Mouse (Mus musculus): Measurements from ENCODE around the gene Apoc3. TPM values are rescaled to one million over a fixed set of nuclear protein-coding genes. Genes with fewer than 3 reads are reported as not detected.

The Apoc3 gene
- polyA plus RNA-seq, 1 experiment: 4,906 TPM

DNA sequence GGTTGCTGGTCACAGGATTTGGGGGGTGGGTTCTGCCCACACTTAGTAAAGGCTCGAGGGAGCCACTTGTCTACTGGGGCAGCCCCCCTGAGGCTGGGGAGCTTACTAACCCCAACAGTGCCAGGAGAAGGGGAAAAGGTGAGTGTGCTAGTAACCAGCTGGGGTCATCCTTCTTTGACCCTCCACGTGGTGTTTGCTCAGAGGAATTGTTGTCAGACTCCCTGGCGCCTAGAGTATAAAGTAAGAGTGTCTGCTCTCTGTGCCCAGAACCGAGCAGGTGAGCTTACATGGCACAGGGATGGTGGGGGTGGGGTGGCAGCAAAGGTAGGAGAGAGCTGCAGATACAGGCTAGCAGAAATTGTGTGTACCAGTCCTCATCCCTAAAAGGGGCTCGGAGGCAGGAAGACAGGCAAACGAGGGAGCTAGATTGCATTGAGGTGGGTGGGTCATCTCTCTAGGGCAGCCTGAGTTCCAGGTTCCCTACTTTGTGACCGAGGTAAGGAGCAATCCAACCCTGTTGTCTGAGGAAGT is 33.0 kb upstream of the Apoc3 start, which contains the start of gene Apoa5:
Apoa5 (plus strand) TSS at position 291 of the 531 bp plus-strand sequence.
- no peaks in the 10 kb centered on the region for H3K27me3 ChIP-seq (ENCODE audit: control insufficient read depth, insufficient read depth, low read length)
- H3K4me3 ChIP-seq (ENCODE audit: low read depth, low read length): no peak within 1 kb of the TSS
- H3K27ac ChIP-seq (ENCODE audit: insufficient read depth, low read depth, low read length): no peak within 1 kb of the TSS
- H3K4me1 ChIP-seq (ENCODE audit: control insufficient read depth, insufficient read depth, insufficient read length, low read length): peaks cover 6% of the 10 kb centered on the region
- TF ChIP-seq POLR2A (IDR thresholded peaks at IDR 0.05; ENCODE audit: low read depth, low read length) (no peak), CTCF (IDR thresholded peaks at IDR 0.05; ENCODE audit: extremely low read depth, insufficient read length, insufficient replicate concordance, low read depth, low read length) (no peak)
- H3K36me3 ChIP-seq (ENCODE audit: control insufficient read depth, insufficient read depth, low read length): no peaks in the 10 kb centered on the region
- 25% methylated on average over 7 of the region's 7 CpGs for WGBS

DNA sequence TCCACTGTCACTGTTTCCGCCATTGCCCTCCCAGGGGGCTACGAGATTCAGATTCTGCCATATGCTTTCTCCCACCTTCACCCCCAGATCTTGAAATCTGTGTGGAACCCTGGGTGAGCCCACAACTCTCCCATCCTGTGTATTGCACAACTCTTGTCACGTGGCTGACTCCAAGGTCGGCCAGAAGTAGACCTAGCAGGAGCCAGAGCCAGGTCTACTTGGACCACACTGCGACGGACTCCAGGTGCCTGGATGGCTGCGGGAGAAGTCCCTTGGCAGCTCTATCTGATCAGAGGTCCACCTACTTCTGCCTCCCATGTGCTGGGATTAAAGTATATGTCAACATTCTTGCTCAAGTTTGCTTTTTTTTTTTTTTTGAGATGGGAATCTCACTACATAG is 25.7 kb upstream of the Apoc3 start:
- no peaks in the 10 kb centered on the region for H3K27me3 ChIP-seq (ENCODE audit: control insufficient read depth, insufficient read depth, low read length)
- TF ChIP-seq POLR2A (IDR thresholded peaks at IDR 0.05; ENCODE audit: low read depth, low read length) (no peak), CTCF (IDR thresholded peaks at IDR 0.05; ENCODE audit: extremely low read depth, insufficient read length, insufficient replicate concordance, low read depth, low read length) (no peak)
- no peaks in the 10 kb centered on the region for H3K36me3 ChIP-seq (ENCODE audit: control insufficient read depth, insufficient read depth, low read length)
- H3K27ac ChIP-seq (ENCODE audit: insufficient read depth, low read depth, low read length): no peak overlapping the region
- WGBS: 73% methylated on average over 7 of the region's 7 CpGs
- peaks cover 2% of the 10 kb centered on the region for H3K4me1 ChIP-seq (ENCODE audit: control insufficient read depth, insufficient read depth, insufficient read length, low read length)
- H3K4me3 ChIP-seq (ENCODE audit: low read depth, low read length): no peak overlapping the region

DNA sequence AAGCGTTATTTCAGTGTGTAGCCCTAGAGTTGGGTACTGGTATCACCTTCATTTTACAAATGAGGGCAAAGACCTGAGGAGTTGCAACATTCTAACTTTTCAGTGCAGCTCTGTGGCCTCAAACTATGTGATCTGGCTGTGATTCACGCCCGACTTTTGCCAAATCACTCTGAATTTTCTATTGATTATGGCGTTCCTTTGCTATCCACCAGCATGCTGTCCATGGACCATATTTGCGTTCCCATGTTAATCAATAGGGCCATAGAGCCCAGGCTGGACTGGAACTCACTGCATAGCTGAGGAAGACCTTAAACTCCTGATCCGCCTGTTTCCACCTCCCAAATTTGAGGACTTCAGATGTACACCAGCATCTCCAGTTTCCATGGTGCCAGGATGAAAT is 23.7 kb upstream of the Apoc3 start:
- Histone ChIP-seq H3K36me3 (ENCODE audit: control insufficient read depth, insufficient read depth, low read length) (no peaks in the 10 kb centered on the region), H3K4me1 (ENCODE audit: control insufficient read depth, insufficient read depth, insufficient read length, low read length) (no peaks in the 10 kb centered on the region), H3K27ac (ENCODE audit: insufficient read depth, low read depth, low read length) (no peak overlapping the region), H3K27me3 (ENCODE audit: control insufficient read depth, insufficient read depth, low read length) (no peaks in the 10 kb centered on the region), H3K4me3 (ENCODE audit: low read depth, low read length) (no peak overlapping the region)
- TF ChIP-seq CTCF (IDR thresholded peaks at IDR 0.05; ENCODE audit: extremely low read depth, insufficient read length, insufficient replicate concordance, low read depth, low read length) (no peak), POLR2A (IDR thresholded peaks at IDR 0.05; ENCODE audit: low read depth, low read length) (no peak)
- WGBS: 86% methylated on average over 6 of the region's 6 CpGs

DNA sequence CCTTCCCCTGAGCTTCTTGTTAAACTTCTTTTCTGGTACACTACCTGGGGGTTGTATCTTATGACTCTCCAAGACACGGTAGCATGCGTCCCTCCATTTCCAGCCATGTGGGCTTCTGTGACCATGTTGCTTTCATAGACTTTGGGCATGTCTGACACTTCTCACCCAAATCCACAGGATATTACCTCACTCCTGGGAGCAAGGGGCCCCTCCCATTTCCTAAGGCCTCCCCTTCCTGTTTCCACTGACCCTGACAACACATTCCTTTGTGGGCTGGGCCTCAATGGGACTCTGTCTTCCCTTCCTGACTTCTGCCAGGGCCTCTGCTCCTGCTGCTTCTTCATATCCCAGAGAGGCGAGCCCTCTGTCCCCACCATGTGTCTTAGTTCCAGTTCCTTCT is 22.1 kb upstream of the Apoc3 start:
- no peaks in the 10 kb centered on the region for H3K27me3 ChIP-seq (ENCODE audit: control insufficient read depth, insufficient read depth, low read length)
- H3K36me3 ChIP-seq (ENCODE audit: control insufficient read depth, insufficient read depth, low read length): no peaks in the 10 kb centered on the region
- TF ChIP-seq POLR2A (IDR thresholded peaks at IDR 0.05; ENCODE audit: low read depth, low read length) (no peak), CTCF (IDR thresholded peaks at IDR 0.05; ENCODE audit: extremely low read depth, insufficient read length, insufficient replicate concordance, low read depth, low read length) (no peak)
- no peak overlapping the region for H3K27ac ChIP-seq (ENCODE audit: insufficient read depth, low read depth, low read length)
- 90% methylated on average over 3 of the region's 3 CpGs for WGBS
- no peak overlapping the region for H3K4me3 ChIP-seq (ENCODE audit: low read depth, low read length)
- no peaks in the 10 kb centered on the region for H3K4me1 ChIP-seq (ENCODE audit: control insufficient read depth, insufficient read depth, insufficient read length, low read length)

DNA sequence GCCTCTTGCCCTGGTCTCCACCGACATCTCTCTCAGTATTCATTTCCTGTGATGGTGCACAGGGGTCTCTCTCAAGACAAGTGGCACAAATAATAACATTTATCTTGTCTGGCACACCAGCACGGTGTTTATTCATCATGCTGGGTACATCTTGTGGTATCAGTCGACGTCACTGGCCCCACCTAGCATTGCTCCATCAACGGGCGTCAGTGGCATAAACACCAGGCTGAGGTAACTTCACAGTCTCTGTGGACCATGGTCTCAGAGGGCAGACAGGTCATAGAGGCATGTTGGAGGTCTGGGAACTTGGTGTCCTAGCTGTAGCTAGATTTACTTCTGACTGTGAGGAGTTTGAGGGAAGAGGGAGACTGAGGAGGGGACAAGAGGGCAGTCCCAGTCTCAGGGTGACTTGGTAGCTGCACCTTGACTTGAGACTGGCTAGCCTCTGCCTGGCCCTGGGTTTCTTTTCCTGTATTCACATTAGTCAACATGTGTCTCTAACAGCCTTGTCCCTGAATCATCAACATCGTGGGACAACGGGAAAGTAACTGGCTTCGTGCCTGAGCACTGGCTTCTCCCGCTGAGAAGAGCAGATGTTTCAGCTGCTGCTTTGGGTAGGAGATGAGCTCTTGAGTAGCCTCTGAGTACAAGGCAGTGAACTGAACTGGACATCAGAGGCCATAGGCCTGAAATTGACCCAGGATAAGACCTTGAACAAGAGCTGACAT is 21.4 kb upstream of the Apoc3 start:
- no peaks in the 10 kb centered on the region for H3K27me3 ChIP-seq (ENCODE audit: control insufficient read depth, insufficient read depth, low read length)
- TF ChIP-seq CTCF (IDR thresholded peaks at IDR 0.05; ENCODE audit: extremely low read depth, insufficient read length, insufficient replicate concordance, low read depth, low read length) (no peak), POLR2A (IDR thresholded peaks at IDR 0.05; ENCODE audit: low read depth, low read length) (no peak)
- H3K27ac ChIP-seq (ENCODE audit: insufficient read depth, low read depth, low read length): no peak overlapping the region
- no peaks in the 10 kb centered on the region for H3K36me3 ChIP-seq (ENCODE audit: control insufficient read depth, insufficient read depth, low read length)
- H3K4me3 ChIP-seq (ENCODE audit: low read depth, low read length): no peak overlapping the region
- WGBS: 64% methylated on average over 10 of the region's 10 CpGs
- no peaks in the 10 kb centered on the region for H3K4me1 ChIP-seq (ENCODE audit: control insufficient read depth, insufficient read depth, insufficient read length, low read length)

DNA sequence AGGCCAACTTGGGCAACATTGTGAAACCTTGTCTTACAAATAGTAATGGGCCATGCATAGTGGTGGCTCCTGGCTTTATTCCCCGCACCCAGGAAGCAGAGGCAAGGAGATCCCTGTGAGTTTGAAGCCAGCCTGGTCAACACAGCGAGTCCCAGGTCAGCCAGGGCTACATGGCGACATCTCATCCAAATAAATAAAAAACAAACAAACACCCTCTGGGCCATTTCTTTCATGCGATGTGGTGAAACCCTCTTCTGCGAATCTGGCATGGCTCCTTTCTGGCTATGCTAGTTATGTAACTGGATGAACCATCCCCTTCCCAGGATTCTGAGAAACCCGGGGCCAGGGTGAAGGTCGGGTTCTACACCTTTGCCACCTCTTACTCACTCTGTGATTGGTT is 20.7 kb upstream of the Apoc3 start:
- Histone ChIP-seq H3K4me1 (ENCODE audit: control insufficient read depth, insufficient read depth, insufficient read length, low read length) (no peaks in the 10 kb centered on the region), H3K36me3 (ENCODE audit: control insufficient read depth, insufficient read depth, low read length) (no peaks in the 10 kb centered on the region), H3K27ac (ENCODE audit: insufficient read depth, low read depth, low read length) (no peak overlapping the region), H3K27me3 (ENCODE audit: control insufficient read depth, insufficient read depth, low read length) (no peaks in the 10 kb centered on the region), H3K4me3 (ENCODE audit: low read depth, low read length) (no peak overlapping the region)
- 79% methylated on average over 7 of the region's 7 CpGs for WGBS
- no peak for TF ChIP-seq CTCF (IDR thresholded peaks at IDR 0.05; ENCODE audit: extremely low read depth, insufficient read length, insufficient replicate concordance, low read depth, low read length)
- TF ChIP-seq POLR2A (IDR thresholded peaks at IDR 0.05; ENCODE audit: low read depth, low read length): no peak

DNA sequence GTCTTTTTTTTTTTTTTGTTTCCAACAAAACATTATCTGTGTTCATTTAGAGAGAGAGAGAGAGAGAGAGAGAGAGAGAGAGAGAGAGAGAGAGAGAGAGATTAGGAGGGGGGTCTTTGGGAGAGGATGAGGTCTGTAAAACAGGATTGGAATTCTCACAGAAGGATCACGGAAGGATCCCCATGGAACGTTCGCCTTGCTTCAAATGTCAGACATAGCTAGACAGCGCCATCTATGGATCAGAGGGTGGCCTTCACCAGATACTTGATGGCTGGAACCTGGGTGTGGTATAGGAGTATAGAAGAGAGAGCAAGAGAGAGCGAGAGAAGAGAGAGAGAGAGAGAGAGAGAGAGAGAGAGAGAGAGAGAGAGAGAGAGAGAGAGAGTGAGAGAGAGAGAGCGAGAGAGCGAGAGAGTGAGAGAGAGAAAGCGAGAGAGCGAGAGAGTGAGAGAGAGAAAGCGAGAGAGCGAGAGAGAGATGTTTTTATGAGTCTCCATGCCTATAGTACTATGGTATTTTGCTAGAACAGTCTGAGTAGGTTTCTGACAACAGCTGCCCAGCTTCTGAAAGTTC is 11.4 kb upstream of the Apoc3 start:
- H3K4me3 ChIP-seq (ENCODE audit: low read depth, low read length): no peak overlapping the region
- no peak overlapping the region for H3K27ac ChIP-seq (ENCODE audit: insufficient read depth, low read depth, low read length)
- 24% methylated on average over 11 of the region's 11 CpGs for WGBS
- peaks cover 10% of the 10 kb centered on the region; the same call in 1 of the 2 replicates for H3K4me1 ChIP-seq (ENCODE audit: control insufficient read depth, insufficient read depth, insufficient read length, low read length)
- peaks cover 16% of the 10 kb centered on the region for H3K36me3 ChIP-seq (ENCODE audit: control insufficient read depth, insufficient read depth, low read length)
- no peaks in the 10 kb centered on the region for H3K27me3 ChIP-seq (ENCODE audit: control insufficient read depth, insufficient read depth, low read length)
- TF ChIP-seq CTCF (IDR thresholded peaks at IDR 0.05; ENCODE audit: extremely low read depth, insufficient read length, insufficient replicate concordance, low read depth, low read length) (peak; percentile 68; the same call in 1 of the 2 replicates), POLR2A (IDR thresholded peaks at IDR 0.05; ENCODE audit: low read depth, low read length) (no peak)
